Comparison of ENCODE assay signal across 20 mouse cellular contexts in the genomic region with DNA sequence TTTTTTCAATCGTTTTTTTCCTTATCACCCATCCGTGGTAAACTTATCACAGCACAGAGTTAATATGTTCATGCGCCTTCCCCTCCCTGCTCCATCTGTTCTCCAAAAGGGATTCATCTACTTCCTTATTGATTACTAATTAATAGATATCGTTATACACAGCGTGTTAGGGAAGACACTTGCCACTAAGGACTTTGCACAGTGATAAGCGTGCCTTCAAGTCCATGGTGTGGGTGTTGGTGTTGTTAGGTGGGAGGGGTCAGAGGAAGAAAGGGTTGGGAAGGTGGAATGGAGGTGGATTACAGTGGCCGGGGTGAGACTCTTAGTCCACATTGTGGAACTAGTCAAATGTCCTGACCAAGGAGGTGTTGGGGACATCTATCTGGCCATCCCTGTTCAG.
"Had no signal": no experiment of that assay in that cellular context is flagged by ENCODE, and none has a peak within 500 bp of the region (broad histone marks: within the 10 kb centered on the region; RNA-seq: fewer than 3 reads in every experiment).

No protein-coding gene starts in this region.

- H3K36me3 ChIP-seq: midbrain, embryonic 15.5 days; neural tube, embryonic 12.5 days; neural tube, embryonic 15.5 days had no signal

- H3K9me3 ChIP-seq: limb, embryonic 10.5 days; limb, embryonic 13.5 days; liver, embryonic 12.5 days; liver, embryonic 15.5 days; midbrain, embryonic 15.5 days; neural tube, embryonic 12.5 days; neural tube, embryonic 15.5 days had no signal

- H3K27me3 ChIP-seq: limb, embryonic 13.5 days; liver, embryonic 12.5 days; liver, embryonic 15.5 days; midbrain, embryonic 15.5 days; neural tube, embryonic 12.5 days; neural tube, embryonic 15.5 days had no signal

- H3K4me3 ChIP-seq: layer of hippocampus, adult 2 months; limb, embryonic 10.5 days; limb, embryonic 13.5 days; liver, embryonic 12.5 days; liver, embryonic 15.5 days; midbrain, embryonic 15.5 days; neural tube, embryonic 12.5 days; neural tube, embryonic 15.5 days had no signal

- H3K9ac ChIP-seq: limb, embryonic 13.5 days; liver, embryonic 12.5 days; liver, embryonic 15.5 days; midbrain, embryonic 15.5 days; neural tube, embryonic 12.5 days; neural tube, embryonic 15.5 days had no signal

- ATAC-seq: liver, embryonic 12.5 days; midbrain, embryonic 15.5 days had no signal

- DNase-seq: kidney, adult 18-20 months; kidney, adult 9 months; kidney, postnatal 14 days; layer of hippocampus, adult 9-11 months; lung, postnatal 14 days; lung, postnatal 4 days; right cerebral cortex, adult 18-20 months; right cerebral cortex, postnatal 14 days; right cerebral cortex, postnatal 4 days; thymus, adult 2 months; thymus, postnatal 14 days had no signal

- H3K27ac ChIP-seq: layer of hippocampus, adult 2 months; limb, embryonic 10.5 days; limb, embryonic 13.5 days; liver, embryonic 12.5 days; liver, embryonic 15.5 days; midbrain, embryonic 15.5 days; neural tube, embryonic 12.5 days; neural tube, embryonic 15.5 days had no signal

- H3K4me2 ChIP-seq: limb, embryonic 13.5 days; liver, embryonic 12.5 days; liver, embryonic 15.5 days; midbrain, embryonic 11.5 days; midbrain, embryonic 15.5 days; neural tube, embryonic 12.5 days; neural tube, embryonic 15.5 days had no signal

- H3K4me1 ChIP-seq: midbrain, embryonic 15.5 days; neural tube, embryonic 12.5 days; neural tube, embryonic 15.5 days had no signal
